Mouse (Mus musculus): ENCODE results near the gene Prokr1.
"Not testable (repeated sequence)": the region's sequence is repeated elsewhere in the genome, so short reads cannot be mapped to it uniquely, and the experiment has no call there.

DNA sequence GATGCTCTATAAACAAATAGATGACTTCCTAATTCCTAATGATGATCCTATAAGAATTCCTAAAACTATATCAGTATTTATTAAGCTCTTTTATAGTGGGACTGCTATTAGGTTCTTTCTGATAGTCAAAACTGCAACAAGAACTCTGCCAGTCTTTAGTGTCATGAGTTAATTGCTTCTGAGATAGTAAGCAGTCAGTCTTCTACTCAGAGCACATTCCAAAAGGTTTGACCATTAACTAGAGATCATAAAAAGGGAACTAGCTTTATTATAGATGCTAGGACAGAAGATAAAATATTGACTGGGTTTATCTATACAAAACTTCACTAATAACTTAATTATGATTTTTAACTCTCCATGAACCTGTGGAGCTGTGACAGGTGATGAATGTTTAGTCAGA is 18.7 kb downstream of the Prokr1 start:
- not testable (repeated sequence) for TF ChIP-seq CTCF (IDR thresholded peaks at IDR 0.05); POLR2A (IDR thresholded peaks at IDR 0.05; ENCODE audit: insufficient read depth, low read depth, low read length); EP300 (IDR thresholded peaks at IDR 0.05; ENCODE audit: insufficient read depth, low read depth, low read length)
